Mouse (Mus musculus) liver, adult 2 months (tissue): ENCODE measurements around the gene Thbs4. TPM values are rescaled to one million over a fixed set of nuclear protein-coding genes. Genes with fewer than 3 reads are reported as not detected.

Experiments used
- DNase-seq: peaks from one replicate; pipeline ENCODE4 v3.0.0-alpha.2; 2011; ENCODE audit warnings: low read depth, low spot score; ENCODE audit errors: extremely low read depth
- H3K27ac ChIP-seq: fragments of 200-500 bp; replicated peaks from 2 replicates; pipeline ENCODE4 v1.5.1; 2012; ENCODE audit warnings: low read depth, mild to moderate bottlenecking, control low read depth, inconsistent platforms, low read length; ENCODE audit not compliant: insufficient read depth
- H3K27me3 ChIP-seq: fragments of 200-500 bp; 2 replicates; pipeline ENCODE4 v1.6.1; 2012; ENCODE audit warnings: mild to moderate bottlenecking, moderate library complexity, low read length, inconsistent platforms; ENCODE audit not compliant: control insufficient read depth, insufficient read depth
- H3K36me3 ChIP-seq: fragments of 200-500 bp; 2 replicates; pipeline ENCODE4 v1.6.1; 2012; ENCODE audit warnings: low read length, inconsistent platforms; ENCODE audit not compliant: control insufficient read depth, insufficient read depth
- H3K4me1 ChIP-seq: fragments of 200-500 bp; 2 replicates; pipeline ENCODE4 v1.6.1; 2011; ENCODE audit warnings: low read length; ENCODE audit not compliant: control insufficient read depth, insufficient read depth
- H3K4me3 ChIP-seq: fragments of 200-500 bp; 2 replicates; pipeline ENCODE4 v1.5.1; 2011; ENCODE audit warnings: low read depth, mild to moderate bottlenecking, control low read depth, low read length, moderate library complexity; ENCODE audit not compliant: insufficient read depth
- H3K79me2 ChIP-seq: fragments of 200-500 bp; 2 replicates; pipeline ENCODE4 v1.6.1; 2012; ENCODE audit warnings: inconsistent platforms, mild to moderate bottlenecking, low read length, moderate library complexity; ENCODE audit not compliant: control insufficient read depth, insufficient read depth
- H3K9ac ChIP-seq: fragments of 200-500 bp; 2 replicates; pipeline ENCODE4 v1.6.1; 2012; ENCODE audit warnings: low read depth, mild to moderate bottlenecking, control low read depth, inconsistent platforms, low read length
- CTCF ChIP-seq: fragments of 200-500 bp; IDR thresholded peaks from 2 replicates; pipeline ENCODE4 v1.5.1; 2011; ENCODE audit warnings: low read depth, low read length, control low read depth
- POLR2A ChIP-seq: fragments of 200-500 bp; IDR thresholded peaks from 2 replicates; pipeline ENCODE4 v1.6.1; 2011; ENCODE audit warnings: low read length, control low read depth; ENCODE audit not compliant: insufficient read depth; ENCODE audit errors: extremely low read depth
- WGBS: fragments of 180-500 bp; shearing (Covaris S2); methylation state at CpG from one replicate; pipeline ENCODE4 v1.1.7; 2018; 5-methylcytosine and 5-hydroxymethylcytosine counted together
- polyA plus RNA-seq: library from polyadenylated mRNA; depleted of rRNA; stranded (reverse); fragments of >200 nt; gene quantifications from 2 replicates; pipeline ENCODE4 v1.2.3, GENCODE M21; 2012
- total RNA-seq: library from RNA; depleted of rRNA; stranded (reverse); fragments of >200 nt; gene quantifications from 2 replicates; pipeline ENCODE4 v1.2.3, GENCODE M21; 2014

The Thbs4 gene
- total and polyA plus RNA-seq, 2 experiments: 0.04 to 0.09 TPM

DNA sequence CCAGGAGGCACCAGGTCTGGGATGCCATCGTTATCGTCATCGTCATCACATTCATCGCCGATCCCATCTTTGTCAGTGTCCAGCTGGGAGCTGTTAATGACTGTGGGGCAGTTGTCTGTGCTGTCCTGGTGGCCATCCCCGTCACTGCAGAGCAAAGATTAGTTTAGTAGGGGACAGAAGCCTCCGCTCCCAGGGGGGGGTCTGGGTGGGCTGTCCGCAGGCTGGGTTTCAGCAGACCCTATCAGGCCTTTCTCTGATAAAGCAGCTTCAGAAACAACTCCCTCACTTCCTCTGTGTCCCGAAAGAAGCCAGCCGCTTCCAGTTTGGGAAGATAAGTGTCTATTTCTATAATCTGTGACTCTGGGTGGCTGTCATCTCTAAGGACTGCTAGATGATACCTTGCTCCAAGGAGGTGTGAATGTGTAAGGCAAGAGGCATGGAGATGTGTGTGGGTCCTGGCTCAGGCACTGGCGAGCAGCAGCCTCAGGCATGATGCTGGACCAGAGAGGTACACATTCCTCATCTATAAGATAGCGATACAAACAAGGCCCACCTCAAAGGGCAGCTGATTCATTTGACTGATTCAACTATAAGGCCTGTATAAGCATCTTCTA is 36.5 kb downstream of the Thbs4 start:
- no peaks in the 10 kb centered on the region for H3K4me1 ChIP-seq
- H3K9ac ChIP-seq: no peak overlapping the region
- no peak for DNase-seq
- H3K27ac ChIP-seq: no peak overlapping the region
- 0 out of 2 replicates have a peak, but pooled peaks cover 2% of the 10 kb centered on the region for H3K27me3 ChIP-seq
- WGBS: 80% methylated on average over 12 of the region's 12 CpGs
- H3K4me3 ChIP-seq: no peak overlapping the region
- H3K79me2 ChIP-seq: no peaks in the 10 kb centered on the region
- no peaks in the 10 kb centered on the region for H3K36me3 ChIP-seq
- TF ChIP-seq CTCF: no peak
- no peak for TF ChIP-seq POLR2A

DNA sequence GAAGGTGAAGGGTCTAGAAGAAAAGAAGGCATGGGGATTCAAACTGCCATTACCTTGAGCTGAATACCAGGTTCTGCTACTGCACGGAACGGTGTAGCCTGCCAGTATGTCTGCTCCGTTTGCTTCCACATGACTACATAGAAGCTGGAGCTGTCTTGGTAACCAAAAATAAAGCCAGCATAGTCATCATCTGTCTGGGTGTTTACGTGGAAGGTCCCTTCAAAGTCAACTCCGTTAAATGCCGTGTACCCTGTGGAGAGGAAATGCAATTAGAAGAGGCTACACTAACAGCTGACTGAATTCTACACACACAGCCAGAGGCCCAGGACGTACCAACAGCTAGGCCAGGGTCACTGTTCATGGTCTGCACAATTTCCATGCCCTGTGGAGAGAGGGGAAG is 39.6 kb downstream of the Thbs4 start:
- no peaks in the 10 kb centered on the region for H3K79me2 ChIP-seq
- 87% methylated on average over 7 of the region's 7 CpGs for WGBS

DNA sequence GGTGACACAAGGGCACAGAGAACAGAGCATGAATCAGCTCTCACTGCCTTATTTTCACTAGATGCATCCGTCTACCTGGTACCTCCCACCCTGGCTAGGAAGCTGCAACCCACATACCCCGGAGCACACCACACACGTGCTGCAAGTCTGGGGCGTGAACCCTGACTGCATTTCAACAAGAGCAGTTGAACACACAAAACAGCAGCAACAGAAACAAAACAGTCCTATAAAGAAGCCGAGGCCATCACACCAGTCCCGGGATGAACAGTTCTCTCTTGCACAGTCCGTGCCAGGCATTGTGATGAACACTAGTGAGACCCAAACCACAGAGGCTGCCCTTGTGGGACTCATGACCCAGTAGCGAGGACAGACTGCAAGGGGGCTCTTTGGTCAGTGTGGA is 40.9 kb downstream of the Thbs4 start:
- Histone ChIP-seq H3K79me2 (no peaks in the 10 kb centered on the region), H3K27me3 (no peaks in the 10 kb centered on the region), H3K36me3 (no peaks in the 10 kb centered on the region), H3K27ac (no peak overlapping the region), H3K4me3 (no peak overlapping the region), H3K9ac (no peak overlapping the region), H3K4me1 (no peaks in the 10 kb centered on the region)
- DNase-seq: no peak
- WGBS: 87% methylated on average over 8 of the region's 8 CpGs
- TF ChIP-seq POLR2A (no peak), CTCF (no peak)

More for the DNA sequence above, 39.6 kb downstream of the Thbs4 start:
- no peak for TF ChIP-seq POLR2A
- TF ChIP-seq CTCF: no peak
- Histone ChIP-seq H3K4me3 (no peak overlapping the region), H3K27ac (no peak overlapping the region), H3K9ac (no peak overlapping the region), H3K4me1 (no peaks in the 10 kb centered on the region), H3K36me3 (no peaks in the 10 kb centered on the region), H3K27me3 (no peaks in the 10 kb centered on the region)
- DNase-seq: no peak

DNA sequence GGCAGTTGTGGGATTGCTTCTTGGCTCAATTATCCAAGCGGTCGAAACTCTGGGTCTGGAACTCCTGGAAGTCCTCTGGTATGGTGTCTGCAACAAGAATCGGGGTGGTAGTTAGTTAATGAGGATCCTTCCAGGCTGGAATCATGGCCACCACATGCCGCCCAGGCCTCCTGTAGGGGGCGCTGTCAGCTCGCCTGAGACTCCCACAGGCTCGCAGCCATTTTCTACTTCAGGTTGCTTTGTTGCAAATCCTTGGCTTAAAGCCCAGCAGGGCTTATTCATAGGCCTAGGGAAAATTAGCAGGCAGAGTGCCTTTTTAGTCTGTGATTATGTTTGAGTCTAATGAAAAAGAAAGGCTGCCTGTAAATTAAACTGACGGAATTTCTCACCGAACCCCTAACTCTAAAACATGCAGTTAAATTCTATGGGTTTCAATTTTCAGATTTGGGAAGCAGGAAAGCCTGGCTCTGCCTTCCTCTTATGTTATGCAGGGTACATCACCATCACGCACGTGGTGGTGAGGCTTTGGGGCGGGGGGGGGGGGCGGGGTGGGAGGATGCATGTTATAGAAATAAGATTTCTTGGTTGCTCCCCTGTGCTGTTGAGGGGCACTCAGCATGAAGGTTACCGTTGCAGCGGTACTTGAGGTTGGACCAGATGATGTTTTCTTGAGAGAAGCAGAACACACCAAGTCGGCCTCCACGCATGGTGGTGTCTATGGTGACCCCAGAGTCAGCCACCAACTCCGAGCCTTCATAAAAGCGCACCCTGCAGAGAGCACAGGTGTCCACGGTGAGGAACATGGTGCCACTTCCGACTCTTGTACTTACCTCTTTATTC is 42.7 kb downstream of the Thbs4 start:
- TF ChIP-seq CTCF: peak; percentile 81
- no peak for TF ChIP-seq POLR2A
- Histone ChIP-seq H3K27me3 (no peaks in the 10 kb centered on the region), H3K27ac (no peak overlapping the region), H3K4me1 (no peaks in the 10 kb centered on the region), H3K36me3 (no peaks in the 10 kb centered on the region), H3K79me2 (no peaks in the 10 kb centered on the region), H3K4me3 (no peak overlapping the region), H3K9ac (no peak overlapping the region)
- 73% methylated on average over 21 of the region's 21 CpGs for WGBS
- peak; percentile 67 for DNase-seq

GRCm38 (mm10) chr13:92750976-92751518 is 43.6 kb downstream of the Thbs4 start:
- no peaks in the 10 kb centered on the region for H3K27me3 ChIP-seq
- no peaks in the 10 kb centered on the region for H3K79me2 ChIP-seq
- peak overlapping the region; percentile 59; the same call in 1 of the 2 replicates for H3K9ac ChIP-seq
- TF ChIP-seq POLR2A: no peak
- TF ChIP-seq CTCF: peak; percentile 67
- H3K4me1 ChIP-seq: no peaks in the 10 kb centered on the region
- H3K27ac ChIP-seq: no peak overlapping the region
- H3K4me3 ChIP-seq: peak overlapping the region; percentile 4; the same call in 1 of the 2 replicates
- no peaks in the 10 kb centered on the region for H3K36me3 ChIP-seq
- peak; percentile 71 for DNase-seq
- 7% methylated on average over 7 of the region's 7 CpGs for WGBS
